Mouse (Mus musculus) bone marrow macrophage, adult 2 months (primary cell): ENCODE results near the gene Gm884.

ENCODE experiments used
- CTCF ChIP-seq: IDR thresholded peaks from 2 replicates; pipeline ENCODE4 v1.5.1; 2012; ENCODE audit warnings: low read depth, mild to moderate bottlenecking, low read length, moderate library complexity
- POLR2A ChIP-seq: IDR thresholded peaks from 2 replicates; pipeline ENCODE4 v1.6.1; 2012; ENCODE audit warnings: mild to moderate bottlenecking, low read depth, low read length, borderline replicate concordance

DNA sequence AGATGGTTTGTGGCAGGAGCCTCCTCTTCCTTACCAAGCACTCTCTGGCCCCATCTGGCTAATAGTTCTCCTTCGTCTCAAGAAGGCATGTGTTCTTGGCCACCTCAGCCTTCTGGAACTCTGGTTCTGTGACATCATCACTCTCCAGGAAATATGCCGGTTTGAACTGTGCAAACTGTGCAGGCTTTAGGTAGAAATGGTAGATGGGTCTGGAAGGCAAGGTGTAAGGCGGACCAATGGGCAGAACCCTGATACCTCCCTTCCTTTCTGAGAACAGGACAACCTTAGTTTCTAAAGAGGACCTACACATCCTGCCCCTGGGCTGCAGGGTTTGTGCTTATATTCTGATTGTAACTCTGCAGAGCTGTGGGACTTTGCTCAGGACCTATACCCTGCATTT, 17.9 kb upstream of the Gm884 start, which contains the start of gene Lyzl6:
- TF ChIP-seq POLR2A (no peak), CTCF (no peak)
